Comparison of ENCODE assay signal across 8 mouse cellular contexts in genomic region chr1:189343301-189344251, GRCm38 (mm10). TPM values are rescaled to one million over a fixed set of nuclear protein-coding genes. Genes with fewer than 3 reads are reported as not detected.
DNase-seq lines count a peak whose midpoint lies in the region; ATAC-seq and TF ChIP-seq lines count a peak whose summit lies in the region.

No protein-coding gene starts in this region.

- no peaks in the 10 kb centered on the region for H3K9me3 ChIP-seq in ES-Bruce4 (replicated peaks; ENCODE audit: control insufficient read depth, insufficient read depth, low read length, poor library complexity, severe bottlenecking)
- no peaks in the 10 kb centered on the region for H3K9me3 ChIP-seq in heart, postnatal 0 days (replicated peaks; ENCODE audit: control insufficient read depth, low read length)

- peak overlapping the region; percentile 35 for H3K4me3 ChIP-seq in ES-Bruce4 (ENCODE audit: low read depth, low read length)
- peak overlapping the region; percentile 32 for H3K4me3 ChIP-seq in embryonic fibroblast, embryonic 13.5 days (ENCODE audit: insufficient read depth, low read length)
- peak overlapping the region; percentile 60 for H3K4me3 ChIP-seq in heart, postnatal 0 days (ENCODE audit: low read depth, low read length)

- peak overlapping the region; percentile 99 for H3K4me2 ChIP-seq in heart, postnatal 0 days (ENCODE audit: low read depth, low read length)

- no peak for TF ChIP-seq POLR2A in ES-Bruce4 (IDR thresholded peaks at IDR 0.05; ENCODE audit: insufficient read depth, low read length)
- TF ChIP-seq POLR2A in embryonic fibroblast, embryonic 13.5 days (IDR thresholded peaks at IDR 0.05; ENCODE audit: low read depth, low read length), result 0 out of 2 replicates have a peak, but pooled peaks have one; percentile 10

- no peak for TF ChIP-seq EP300 in ES-Bruce4 (IDR thresholded peaks at IDR 0.05; ENCODE audit: insufficient read depth, low read depth, low read length)
- no peak for TF ChIP-seq EP300 in heart, postnatal 0 days (IDR thresholded peaks at IDR 0.05; ENCODE audit: low read depth)

- no peaks in the 10 kb centered on the region for H3K4me1 ChIP-seq in ES-Bruce4 (ENCODE audit: control insufficient read depth, insufficient read depth, low read length)
- H3K4me1 ChIP-seq in embryonic fibroblast, embryonic 13.5 days (ENCODE audit: control insufficient read depth, insufficient read depth, low read length), result peaks cover 5% of the 10 kb centered on the region; the same call in 1 of the 2 replicates
- peaks cover 4% of the 10 kb centered on the region; the same call in 1 of the 2 replicates for H3K4me1 ChIP-seq in heart, postnatal 0 days (ENCODE audit: control insufficient read depth, insufficient read depth)

- no peaks in the 10 kb centered on the region for H3K36me3 ChIP-seq in ES-Bruce4 (ENCODE audit: control insufficient read depth, insufficient read depth, low read length, poor library complexity, severe bottlenecking)
- no peaks in the 10 kb centered on the region for H3K36me3 ChIP-seq in heart, postnatal 0 days (replicated peaks; ENCODE audit: control insufficient read depth, insufficient read depth, low read length)

- H3K9ac ChIP-seq in ES-Bruce4 (ENCODE audit: low read depth, poor library complexity, severe bottlenecking), result 0 out of 2 replicates have a peak overlapping the region, but pooled peaks have one; percentile 8
- H3K9ac ChIP-seq in heart, postnatal 0 days (replicated peaks; ENCODE audit: low read depth, low read length), result peak overlapping the region; percentile 41

- TF ChIP-seq CTCF in ES-Bruce4 (IDR thresholded peaks at IDR 0.05; ENCODE audit: low read depth, low read length), result no peak
- no peak for TF ChIP-seq CTCF in embryonic fibroblast, embryonic 13.5 days (IDR thresholded peaks at IDR 0.05; ENCODE audit: borderline replicate concordance, insufficient read depth, low read length)
- no peak for TF ChIP-seq CTCF in heart, postnatal 0 days (IDR thresholded peaks at IDR 0.05; ENCODE audit: low read depth)

- peak; percentile 50 for DNase-seq in adrenal gland, postnatal 10 days
- no peak for DNase-seq in heart, postnatal 0 days (ENCODE audit: low spot score)
- peak; percentile 49 to 51 for DNase-seq in layer of hippocampus, postnatal 25 days (ENCODE audit: extremely low spot score in 1 of 2, low spot score in 1 of 2)
- peak; percentile 44 for DNase-seq in lung, postnatal 10 days
- peak; percentile 62 for DNase-seq in right cerebral cortex, postnatal 14 days
- no peak for DNase-seq in thymus, adult 18-20 months

- no peak overlapping the region for H3K27ac ChIP-seq in ES-Bruce4 (ENCODE audit: insufficient read depth, low read length)
- no peak overlapping the region for H3K27ac ChIP-seq in embryonic fibroblast, embryonic 13.5 days (ENCODE audit: insufficient read depth, low read length)
- H3K27ac ChIP-seq in heart, postnatal 0 days (ENCODE audit: low read depth), result no peak overlapping the region

- peak; percentile 68 for ATAC-seq in heart, postnatal 0 days (ENCODE audit: insufficient read depth, low read depth)

- 3% methylated on average over 71 of the region's 82 CpGs for WGBS in heart, postnatal 0 days

- 0 out of 2 replicates have a peak, but pooled peaks cover 6% of the 10 kb centered on the region for H3K27me3 ChIP-seq in ES-Bruce4 (ENCODE audit: control insufficient read depth, insufficient read depth, low read length, poor library complexity, severe bottlenecking)
- peaks cover 31% of the 10 kb centered on the region for H3K27me3 ChIP-seq in heart, postnatal 0 days (ENCODE audit: control insufficient read depth, insufficient read depth, low read length)

RNA-seq across cellular contexts. Expression of gene Kcnk2, which starts 58.5 kb away (rescaled TPM):
- not detected in 2 replicates for polyA plus RNA-seq in ES-Bruce4 (2011; ENCODE audit: insufficient read depth, insufficient read length, low read depth, missing spikeins)
- 10 to 100 TPM; 15.0 to 16.0 TPM for total RNA-seq in adrenal gland, postnatal 10 days (2021)
- 21.8 and 35.6 TPM in 2 replicates for polyA plus RNA-seq in embryonic fibroblast, embryonic 13.5 days (2011; ENCODE audit: insufficient read length, low read depth, missing spikeins)
- total RNA-seq in heart, postnatal 0 days (2014; rRNA removed; ENCODE audit: low replicate concordance), result 0.11 TPM in 1 of 2 replicates, not detected in the other
- 1.1 and 1.8 TPM in 2 replicates for polyA plus RNA-seq in heart, postnatal 0 days (2015; fragmentation: Nextera tagmentation; extraction: Ambion mirVana)
- total RNA-seq in layer of hippocampus, postnatal 25 days (2021), result 10 to 100 TPM; 39.0 to 43.4 TPM

Comparison
In these comparisons a context has a peak if more than half of its experiments do, and no peak if none do; other contexts are left out.
1. DNase-seq: peak in adrenal gland, postnatal 10 days (single experiment), layer of hippocampus, postnatal 25 days (2 of 2), lung, postnatal 10 days (single experiment) and right cerebral cortex, postnatal 14 days (single experiment); none in heart, postnatal 0 days (single experiment) and thymus, adult 18-20 months (0 of 2).
2. RNA of gene Kcnk2, which starts 58.5 kb away (total RNA-seq): 39.0 to 43.4 TPM in layer of hippocampus, postnatal 25 days and 15.0 to 16.0 TPM in adrenal gland, postnatal 10 days; 0.11 TPM in heart, postnatal 0 days; every median in the first group is over 10 times any median in the second.
3. Peak in every context shown above with its lines, with median percentiles within 50 percentile points of each other: H3K4me3 ChIP-seq.